Mouse (Mus musculus): ENCODE results near the gene Msi2. TPM values are rescaled to one million over a fixed set of nuclear protein-coding genes. Genes with fewer than 3 reads are reported as not detected.

The Msi2 gene
- polyA plus RNA-seq, 1 experiment from 2014 or later: 20.2 TPM

- peak; percentile 71 for DNase-seq (ENCODE audit: low spot score)
- no peaks in the 10 kb centered on the region for H3K27me3 ChIP-seq (replicated peaks; ENCODE audit: low read depth, poor library complexity, severe bottlenecking)
- H3K4me3 ChIP-seq: no peak overlapping the region
- WGBS: 31% methylated on average over 4 of the region's 4 CpGs
- H3K27ac ChIP-seq (replicated peaks): peak overlapping the region; percentile 60; the same call in 1 of the 2 replicates
- H3K9me3 ChIP-seq: no peaks in the 10 kb centered on the region
- H3K36me3 ChIP-seq (replicated peaks): peaks cover 23% of the 10 kb centered on the region
- peaks cover 75% of the 10 kb centered on the region for H3K4me1 ChIP-seq
Observed at GRCm38 (mm10) chr11:88512580-88512979, 205.7 kb downstream of the Msi2 start.

GRCm38 (mm10) chr11:88510282-88510850 lies 207.9 kb downstream of the Msi2 start:
- Histone ChIP-seq H3K27me3 (replicated peaks; ENCODE audit: low read depth, poor library complexity, severe bottlenecking) (no peaks in the 10 kb centered on the region), H3K4me1 (peaks cover 75% of the 10 kb centered on the region), H3K36me3 (replicated peaks) (0 out of 2 replicates have a peak, but pooled peaks cover 13% of the 10 kb centered on the region), H3K9me3 (no peaks in the 10 kb centered on the region), H3K4me3 (no peak overlapping the region), H3K27ac (replicated peaks) (no peak overlapping the region)
- WGBS: 92% methylated on average over 8 of the region's 8 CpGs
- no peak for DNase-seq (ENCODE audit: low spot score)

DNA sequence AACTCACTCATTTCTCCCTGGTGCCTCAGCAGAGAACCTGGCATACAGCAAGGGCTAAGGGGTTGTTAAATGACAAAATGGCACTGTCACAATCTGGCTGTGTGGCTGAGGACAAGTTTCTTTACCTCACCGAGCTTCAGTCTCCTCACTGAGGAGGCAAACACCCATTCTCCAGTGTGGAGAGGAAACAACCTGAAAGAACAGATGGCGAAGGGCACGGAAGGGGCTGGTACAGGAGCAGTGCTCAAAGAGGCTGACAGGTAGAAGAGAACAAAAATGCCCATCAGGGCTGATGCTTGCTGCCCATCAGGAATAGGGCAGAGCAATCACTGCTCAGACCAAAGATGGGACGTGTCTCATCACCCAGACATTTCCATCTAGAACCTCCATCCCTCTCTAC lies 208.8 kb downstream of the Msi2 start:
- no peaks in the 10 kb centered on the region for H3K9me3 ChIP-seq
- no peaks in the 10 kb centered on the region for H3K27me3 ChIP-seq (replicated peaks; ENCODE audit: low read depth, poor library complexity, severe bottlenecking)
- 91% methylated on average over 4 of the region's 4 CpGs for WGBS
- no peak overlapping the region for H3K4me3 ChIP-seq
- H3K27ac ChIP-seq (replicated peaks): no peak overlapping the region
- DNase-seq (ENCODE audit: low spot score): no peak
- 0 out of 2 replicates have a peak, but pooled peaks cover 8% of the 10 kb centered on the region for H3K36me3 ChIP-seq (replicated peaks)
- peaks cover 71% of the 10 kb centered on the region for H3K4me1 ChIP-seq

- Histone ChIP-seq H3K4me1 (peaks cover 63% of the 10 kb centered on the region), H3K4me3 (no peak overlapping the region), H3K27ac (replicated peaks) (peak overlapping the region; percentile 76; the same call in 1 of the 2 replicates), H3K27me3 (replicated peaks; ENCODE audit: low read depth, poor library complexity, severe bottlenecking) (no peaks in the 10 kb centered on the region), H3K36me3 (replicated peaks) (no peaks in the 10 kb centered on the region), H3K9me3 (no peaks in the 10 kb centered on the region)
- WGBS: 77% methylated on average over 7 of the region's 7 CpGs
- DNase-seq (ENCODE audit: low spot score): no peak
Observed at GRCm38 (mm10) chr11:88508133-88508532, 210.2 kb downstream of the Msi2 start.

GRCm38 (mm10) chr11:88506544-88507419 lies 211.5 kb downstream of the Msi2 start:
- Histone ChIP-seq H3K4me3 (no peak overlapping the region), H3K9me3 (no peaks in the 10 kb centered on the region), H3K4me1 (peaks cover 63% of the 10 kb centered on the region), H3K27ac (replicated peaks) (peak overlapping the region; percentile 76), H3K36me3 (replicated peaks) (no peaks in the 10 kb centered on the region), H3K27me3 (replicated peaks; ENCODE audit: low read depth, poor library complexity, severe bottlenecking) (no peaks in the 10 kb centered on the region)
- WGBS: 38% methylated on average over 5 of the region's 5 CpGs
- peak; percentile 48 for DNase-seq (ENCODE audit: low spot score)

- H3K27me3 ChIP-seq (replicated peaks; ENCODE audit: low read depth, poor library complexity, severe bottlenecking): no peaks in the 10 kb centered on the region
- H3K4me3 ChIP-seq: no peak overlapping the region
- WGBS: 84% methylated on average over 13 of the region's 13 CpGs
- no peaks in the 10 kb centered on the region for H3K36me3 ChIP-seq (replicated peaks)
- H3K27ac ChIP-seq (replicated peaks): peak overlapping the region; percentile 76
- no peaks in the 10 kb centered on the region for H3K9me3 ChIP-seq
- no peak for DNase-seq (ENCODE audit: low spot score)
- peaks cover 64% of the 10 kb centered on the region for H3K4me1 ChIP-seq
Observed at GRCm38 (mm10) chr11:88506109-88506508, 212.2 kb downstream of the Msi2 start.

- peak; percentile 32 for DNase-seq (ENCODE audit: low spot score)
- Histone ChIP-seq H3K36me3 (replicated peaks) (no peaks in the 10 kb centered on the region), H3K4me3 (no peak overlapping the region), H3K27me3 (replicated peaks; ENCODE audit: low read depth, poor library complexity, severe bottlenecking) (no peaks in the 10 kb centered on the region), H3K9me3 (no peaks in the 10 kb centered on the region), H3K4me1 (peaks cover 60% of the 10 kb centered on the region), H3K27ac (replicated peaks) (peak overlapping the region; percentile 7; the same call in 1 of the 2 replicates)
- whole genome bisulfite sequencing: 59% methylated on average over 6 of the region's 6 CpGs
Observed at GRCm38 (mm10) chr11:88502566-88502965, 215.7 kb downstream of the Msi2 start.

DNA sequence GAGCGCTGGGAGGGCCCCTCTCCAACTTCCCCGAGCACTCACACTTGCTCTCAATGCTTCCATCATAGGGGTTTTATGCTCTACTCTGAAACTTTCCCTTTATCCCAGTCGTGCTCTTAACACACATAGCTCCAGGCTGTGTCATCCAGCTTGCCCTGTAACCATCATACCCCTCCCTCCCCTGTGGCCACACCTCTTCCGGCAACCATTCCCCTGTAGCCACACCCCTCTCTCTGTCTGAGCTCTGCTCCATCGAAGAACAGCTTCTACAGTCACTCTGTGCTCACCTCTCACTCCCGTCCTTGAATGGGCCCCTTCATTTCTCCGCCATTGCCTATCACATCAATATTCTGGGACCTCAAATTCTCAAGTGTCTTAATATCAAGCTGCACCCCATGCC lies 219.8 kb downstream of the Msi2 start:
- Histone ChIP-seq H3K36me3 (replicated peaks) (peaks cover 14% of the 10 kb centered on the region), H3K27ac (replicated peaks) (no peak overlapping the region), H3K27me3 (replicated peaks; ENCODE audit: low read depth, poor library complexity, severe bottlenecking) (no peaks in the 10 kb centered on the region), H3K4me3 (no peak overlapping the region), H3K4me1 (peaks cover 37% of the 10 kb centered on the region), H3K9me3 (no peaks in the 10 kb centered on the region)
- 63% methylated on average over 7 of the region's 7 CpGs for WGBS
- no peak for DNase-seq (ENCODE audit: low spot score)

GRCm38 (mm10) chr11:88496460-88496859 lies 221.9 kb downstream of the Msi2 start:
- 91% methylated on average over 5 of the region's 5 CpGs for WGBS
- Histone ChIP-seq H3K4me3 (no peak overlapping the region), H3K36me3 (replicated peaks) (peaks cover 14% of the 10 kb centered on the region), H3K4me1 (peaks cover 36% of the 10 kb centered on the region), H3K27me3 (replicated peaks; ENCODE audit: low read depth, poor library complexity, severe bottlenecking) (no peaks in the 10 kb centered on the region), H3K9me3 (no peaks in the 10 kb centered on the region), H3K27ac (replicated peaks) (no peak overlapping the region)
- DNase-seq (ENCODE audit: low spot score): no peak

- H3K9me3 ChIP-seq: no peaks in the 10 kb centered on the region
- peaks cover 14% of the 10 kb centered on the region for H3K36me3 ChIP-seq (replicated peaks)
- no peak overlapping the region for H3K27ac ChIP-seq (replicated peaks)
- DNase-seq (ENCODE audit: low spot score): no peak
- WGBS: 88% methylated on average over 5 of the region's 5 CpGs
- no peak overlapping the region for H3K4me3 ChIP-seq
- no peaks in the 10 kb centered on the region for H3K27me3 ChIP-seq (replicated peaks; ENCODE audit: low read depth, poor library complexity, severe bottlenecking)
- peaks cover 34% of the 10 kb centered on the region for H3K4me1 ChIP-seq
Observed at GRCm38 (mm10) chr11:88495759-88496158, 222.6 kb downstream of the Msi2 start.

GRCm38 (mm10) chr11:88495018-88495417 lies 223.3 kb downstream of the Msi2 start:
- WGBS: 82% methylated on average over 3 of the region's 3 CpGs
- H3K9me3 ChIP-seq: no peaks in the 10 kb centered on the region
- H3K27me3 ChIP-seq (replicated peaks; ENCODE audit: low read depth, poor library complexity, severe bottlenecking): no peaks in the 10 kb centered on the region
- no peak overlapping the region for H3K4me3 ChIP-seq
- peaks cover 36% of the 10 kb centered on the region for H3K4me1 ChIP-seq
- peaks cover 14% of the 10 kb centered on the region for H3K36me3 ChIP-seq (replicated peaks)
- no peak for DNase-seq (ENCODE audit: low spot score)
- no peak overlapping the region for H3K27ac ChIP-seq (replicated peaks)

GRCm38 (mm10) chr11:88493795-88494559 lies 224.3 kb downstream of the Msi2 start:
- 90% methylated on average over 18 of the region's 18 CpGs for whole genome bisulfite sequencing
- H3K27me3 ChIP-seq (replicated peaks; ENCODE audit: low read depth, poor library complexity, severe bottlenecking): no peaks in the 10 kb centered on the region
- H3K36me3 ChIP-seq (replicated peaks): peaks cover 20% of the 10 kb centered on the region
- no peak for DNase-seq (ENCODE audit: low spot score)
- no peaks in the 10 kb centered on the region for H3K9me3 ChIP-seq
- no peak overlapping the region for H3K4me3 ChIP-seq
- peaks cover 45% of the 10 kb centered on the region for H3K4me1 ChIP-seq
- H3K27ac ChIP-seq (replicated peaks): no peak overlapping the region

Data from embryonic facial prominence, embryonic 10.5 days (tissue).